Mouse (Mus musculus): Measurements from ENCODE around the gene Leng8. TPM values are rescaled to one million over a fixed set of nuclear protein-coding genes. Genes with fewer than 3 reads are reported as not detected.

The Leng8 gene
- 28.6 and 33.5 TPM in 2 replicates for total RNA-seq (2012; rRNA removed)
- 17.6 and 23.2 TPM in 2 replicates for total RNA-seq (2014; rRNA removed)
- polyA plus RNA-seq (2012; ENCODE audit: insufficient read length, low read depth): 46.6 and 48.7 TPM in 2 replicates

GRCm38 (mm10) chr7:4136771-4137531 is at the start of gene Leng8:
Gene Leng8 (plus strand): TSS chr7:4137039.
- peaks cover 14 to 65% of the 10 kb centered on the region in 2 experiments for H3K4me1 ChIP-seq (ENCODE audit: control insufficient read depth in 1 of 2, insufficient read depth in 2 of 2)
- peaks cover 29 to 69% of the 10 kb centered on the region in 2 experiments for H3K36me3 ChIP-seq (replicated peaks in 1 of 2; ENCODE audit: control insufficient read depth in 1 of 2, insufficient read depth in 1 of 2, low read length in 1 of 2)

DNA sequence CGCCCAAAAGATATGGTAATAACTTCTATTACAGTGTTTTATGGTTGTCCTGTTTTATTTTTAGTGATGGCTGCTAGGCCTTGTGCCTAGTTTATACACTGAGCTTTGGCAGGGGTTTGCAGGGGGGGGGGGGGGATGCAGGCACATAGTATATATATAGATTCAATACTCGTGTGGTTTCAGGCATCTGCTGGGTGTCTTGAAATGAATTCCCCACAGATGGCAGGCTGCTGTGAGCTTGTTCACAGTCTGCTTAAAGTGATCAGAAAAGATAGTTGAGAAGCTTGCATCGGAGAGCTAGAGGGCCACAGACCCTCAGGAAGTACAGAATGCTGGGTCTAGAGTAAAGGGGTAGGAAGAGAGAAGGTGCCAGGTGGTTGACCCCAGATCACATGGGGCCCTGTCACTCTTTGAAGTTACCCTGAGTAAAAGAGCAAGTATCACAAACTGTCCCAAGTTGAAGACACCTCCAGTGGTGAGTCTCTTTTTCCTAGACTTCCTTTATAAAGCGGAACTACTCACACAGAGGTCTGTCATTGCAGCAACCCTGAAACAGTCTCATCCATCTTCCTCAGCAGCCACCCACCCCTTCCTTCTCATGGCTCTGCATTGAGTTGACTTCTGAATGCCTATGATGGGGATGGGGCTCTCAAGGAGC is 49.5 kb upstream of the Leng8 start:
- H3K4me1 ChIP-seq (ENCODE audit: control insufficient read depth in 1 of 2, insufficient read depth in 2 of 2): peaks cover 12 to 75% of the 10 kb centered on the region in 2 experiments
- TF ChIP-seq MYC (IDR thresholded peaks at IDR 0.05; ENCODE audit: low read depth, low read length): 0 out of 2 replicates have a peak, but pooled peaks have one; percentile 38
- 0 out of 2 replicates have a peak, but pooled peaks have one; percentile 9 for TF ChIP-seq TCF12 (IDR thresholded peaks at IDR 0.05; ENCODE audit: low read depth, low read length)
- 0 out of 2 replicates have a peak, but pooled peaks have one; percentile 16 for TF ChIP-seq MXI1 (IDR thresholded peaks at IDR 0.05; ENCODE audit: low read depth, low read length)
- TF ChIP-seq NRF1 (IDR thresholded peaks at IDR 0.05; ENCODE audit: low read depth, low read length): no peak
- no peak for TF ChIP-seq ZC3H11A (IDR thresholded peaks at IDR 0.05; ENCODE audit: low read depth, low read length)
- TF ChIP-seq BHLHE40 (IDR thresholded peaks at IDR 0.05; ENCODE audit: low read depth, low read length): 0 out of 2 replicates have a peak, but pooled peaks have one; percentile 10
- no peak for TF ChIP-seq USF2 (conservative IDR thresholded peaks at IDR 0.05; ENCODE audit: low read depth, low read length)
- TF ChIP-seq ETS1 (conservative IDR thresholded peaks at IDR 0.05; ENCODE audit: low read depth, low read length): peak; percentile 41; the same call in 1 of the 2 replicates
- no peak for TF ChIP-seq POLR2AphosphoS2 (IDR thresholded peaks at IDR 0.05; ENCODE audit: low read depth, low read length)
- peak; percentile 74 for TF ChIP-seq EP300 (IDR thresholded peaks at IDR 0.05; ENCODE audit: low read length)
- 0 out of 2 replicates have a peak, but pooled peaks have one; percentile 32 for TF ChIP-seq JUND (conservative IDR thresholded peaks at IDR 0.05; ENCODE audit: low read depth, low read length)
- peak; percentile 43; the same call in 1 of the 2 replicates for TF ChIP-seq SIN3A (IDR thresholded peaks at IDR 0.05; ENCODE audit: low read length)

More at GRCm38 (mm10) chr7:4136771-4137531, at the start of gene Leng8:
- peaks cover 23% of the 10 kb centered on the region for H3K79me2 ChIP-seq (replicated peaks; ENCODE audit: control insufficient read depth, extremely low read depth, insufficient read depth, poor library complexity, severe bottlenecking)
- in situ Hi-C loops (cut with MboI; ENCODE audit: low pct_ligation_motif_present, low pct_unique_long_range_greater_than_20kb, low sequenced_read_pairs): no loop called here
- H3K27ac ChIP-seq (ENCODE audit: insufficient read depth, low read depth): peak within 1 kb of the TSS; percentile 89
- H3K9ac ChIP-seq (ENCODE audit: insufficient read depth, low read depth): peak within 1 kb of the TSS; percentile 76
- TF ChIP-seq POLR2AphosphoS2 (IDR thresholded peaks at IDR 0.05; ENCODE audit: low read depth, low read length) (peak; percentile 92), TBP (conservative IDR thresholded peaks at IDR 0.05; ENCODE audit: low read depth, low read length) (0 out of 2 replicates have a peak, but pooled peaks have one; percentile 36), ETS1 (conservative IDR thresholded peaks at IDR 0.05; ENCODE audit: low read depth, low read length) (peak; percentile 80), CHD2 (IDR thresholded peaks at IDR 0.05; ENCODE audit: low read length) (peak; percentile 97), E2F4 (IDR thresholded peaks at IDR 0.05; ENCODE audit: insufficient replicate concordance, low read depth, low read length) (no peak), RCOR1 (conservative IDR thresholded peaks at IDR 0.05; ENCODE audit: low read depth, low read length) (no peak), MAZ (IDR thresholded peaks at IDR 0.05; ENCODE audit: low read depth, low read length) (peak; percentile 61), CHD1 (IDR thresholded peaks at IDR 0.05; ENCODE audit: low read depth, low read length) (no peak), ZMIZ1 (IDR thresholded peaks at IDR 0.05; ENCODE audit: low read depth, low read length) (peak; percentile 89), ZC3H11A (IDR thresholded peaks at IDR 0.05; ENCODE audit: low read depth, low read length) (no peak), NELFE (IDR thresholded peaks at IDR 0.05; ENCODE audit: low read depth, low read length) (peak; percentile 93), RAD21 (IDR thresholded peaks at IDR 0.05; ENCODE audit: low read depth, low read length) (no peak), UBTF (IDR thresholded peaks at IDR 0.05; ENCODE audit: low read depth, low read length) (no peak), IRF4 (IDR thresholded peaks at IDR 0.05; ENCODE audit: low read depth, low read length) (peak; percentile 97), ZKSCAN1 (IDR thresholded peaks at IDR 0.05; ENCODE audit: borderline replicate concordance, low read depth, low read length) (no peak), MAFK (IDR thresholded peaks at IDR 0.05; ENCODE audit: insufficient replicate concordance, low read length) (peak; percentile 69; the same call in 1 of the 2 replicates), GABPA (IDR thresholded peaks at IDR 0.05; ENCODE audit: insufficient replicate concordance, low read depth, low read length) (peak; percentile 30; the same call in 1 of the 2 replicates), JUND (conservative IDR thresholded peaks at IDR 0.05; ENCODE audit: low read depth, low read length) (peak; percentile 76), USF1 (IDR thresholded peaks at IDR 0.05; ENCODE audit: low read depth, low read length) (0 out of 2 replicates have a peak, but pooled peaks have one; percentile 17), MXI1 (IDR thresholded peaks at IDR 0.05; ENCODE audit: low read depth, low read length) (peak; percentile 75), SMC3 (IDR thresholded peaks at IDR 0.05; ENCODE audit: low read depth, low read length) (no peak), POLR2A (IDR thresholded peaks at IDR 0.05; ENCODE audit: low read depth, low read length) (peak; percentile 90), SIN3A (IDR thresholded peaks at IDR 0.05; ENCODE audit: low read length) (peak; percentile 95), BHLHE40 (IDR thresholded peaks at IDR 0.05; ENCODE audit: low read depth, low read length) (peak; percentile 97), CTCF (conservative IDR thresholded peaks at IDR 0.05 in 1 of 2, IDR thresholded peaks at IDR 0.05 in 1 of 2; ENCODE audit: low read depth in 2 of 2, low read length in 2 of 2) (no peak), MYC (IDR thresholded peaks at IDR 0.05; ENCODE audit: low read depth, low read length) (peak; percentile 84), EP300 (IDR thresholded peaks at IDR 0.05; ENCODE audit: low read length) (no peak), PAX5 (IDR thresholded peaks at IDR 0.05; ENCODE audit: low read length) (no peak), TCF12 (IDR thresholded peaks at IDR 0.05; ENCODE audit: low read depth, low read length) (peak; percentile 82), MEF2A (IDR thresholded peaks at IDR 0.05; ENCODE audit: borderline replicate concordance, low read depth, low read length) (peak; percentile 52; the same call in 1 of the 2 replicates), MAX (IDR thresholded peaks at IDR 0.05; ENCODE audit: low read length) (peak; percentile 89), JUN (IDR thresholded peaks at IDR 0.05; ENCODE audit: insufficient read depth, low read depth, low read length) (peak; percentile 66; the same call in 1 of the 2 replicates), USF2 (conservative IDR thresholded peaks at IDR 0.05; ENCODE audit: low read depth, low read length) (no peak), HCFC1 (IDR thresholded peaks at IDR 0.05; ENCODE audit: low read depth, low read length) (peak; percentile 90), NRF1 (IDR thresholded peaks at IDR 0.05; ENCODE audit: low read depth, low read length) (peak; percentile 94), KAT2A (IDR thresholded peaks at IDR 0.05; ENCODE audit: insufficient replicate concordance, low read length) (peak; percentile 87; the same call in 1 of the 2 replicates), ELF1 (IDR thresholded peaks at IDR 0.05; ENCODE audit: low read depth, low read length) (peak; percentile 100), ZNF384 (IDR thresholded peaks at IDR 0.05; ENCODE audit: low read depth, low read length) (peak; percentile 18; the same call in 1 of the 2 replicates)
- peak; percentile 98 for DNase-seq (ENCODE audit: extremely low read depth)
- H3K27me3 ChIP-seq (replicated peaks): no peaks in the 10 kb centered on the region
- H3K4me2 ChIP-seq (ENCODE audit: insufficient read depth, low read depth, poor library complexity, severe bottlenecking): peak within 1 kb of the TSS; percentile 85
- peak within 1 kb of the TSS; percentile 86 to 97 (median 95) for H3K4me3 ChIP-seq (replicated peaks in 1 of 3; ENCODE audit: low read depth in 2 of 3, low read length in 2 of 3, poor library complexity in 1 of 3)
- no peaks in the 10 kb centered on the region for H3K9me3 ChIP-seq (replicated peaks; ENCODE audit: low read length)
- dilution Hi-C loops (cut with MboI; ENCODE audit: extremely low pct_ligation_motif_present, extremely low pct_unique_long_range_greater_than_20kb, low sequenced_read_pairs): no loop called here

More for the DNA sequence above, 49.5 kb upstream of the Leng8 start:
- in situ Hi-C loops (cut with MboI; ENCODE audit: low pct_ligation_motif_present, low pct_unique_long_range_greater_than_20kb, low sequenced_read_pairs) (loop anchor here (5.0 kb wide), 1 partner anchor 35 kb away; no protein-coding TSS in a partner anchor), dilution Hi-C loops (cut with MboI; ENCODE audit: extremely low pct_ligation_motif_present, extremely low pct_unique_long_range_greater_than_20kb, low sequenced_read_pairs) (no loop called here)
- Histone ChIP-seq H3K27ac (ENCODE audit: insufficient read depth, low read depth) (no peak overlapping the region), H3K27me3 (replicated peaks) (no peaks in the 10 kb centered on the region), H3K4me2 (ENCODE audit: insufficient read depth, low read depth, poor library complexity, severe bottlenecking) (peak overlapping the region; percentile 21; the same call in 1 of the 2 replicates), H3K36me3 (replicated peaks in 1 of 2; ENCODE audit: control insufficient read depth in 1 of 2, insufficient read depth in 1 of 2, low read length in 1 of 2) (no peaks in the 10 kb centered on the region), H3K9me3 (replicated peaks; ENCODE audit: low read length) (no peaks in the 10 kb centered on the region), H3K9ac (ENCODE audit: insufficient read depth, low read depth) (no peak overlapping the region), H3K79me2 (replicated peaks; ENCODE audit: control insufficient read depth, extremely low read depth, insufficient read depth, poor library complexity, severe bottlenecking) (no peaks in the 10 kb centered on the region), H3K4me3 (replicated peaks in 1 of 3; ENCODE audit: low read depth in 2 of 3, low read length in 2 of 3, poor library complexity in 1 of 3) (no peak overlapping the region)
- DNase-seq (ENCODE audit: extremely low read depth): peak; percentile 64
